Mouse (Mus musculus): ENCODE results near the gene Dcbld1.
"Not testable (repeated sequence)": the region's sequence is repeated elsewhere in the genome, so short reads cannot be mapped to it uniquely, and the experiment has no call there.

Dcbld1 gene

DNA sequence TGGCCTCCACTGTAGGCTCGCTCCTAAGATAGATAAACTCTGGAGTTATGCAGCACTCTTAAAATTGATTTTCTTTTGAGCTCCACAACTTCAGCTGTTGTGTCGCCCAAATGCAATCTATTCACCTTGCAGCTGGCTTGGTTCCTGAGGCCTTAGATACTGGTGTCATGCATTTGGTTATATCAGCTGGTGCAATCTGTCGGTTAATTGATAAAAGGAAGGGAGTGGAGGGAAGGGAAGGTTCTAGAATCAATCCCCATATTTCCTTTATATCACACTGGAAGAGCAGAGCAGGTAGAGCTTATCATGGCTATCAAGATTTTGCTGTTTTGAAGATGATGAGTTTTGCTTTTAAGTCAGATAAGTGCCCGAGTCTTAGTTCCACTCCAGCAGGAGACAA is 26.8 kb downstream of the Dcbld1 start:
- DNase-seq (ENCODE audit: low read depth, low spot score), result no peak

DNA sequence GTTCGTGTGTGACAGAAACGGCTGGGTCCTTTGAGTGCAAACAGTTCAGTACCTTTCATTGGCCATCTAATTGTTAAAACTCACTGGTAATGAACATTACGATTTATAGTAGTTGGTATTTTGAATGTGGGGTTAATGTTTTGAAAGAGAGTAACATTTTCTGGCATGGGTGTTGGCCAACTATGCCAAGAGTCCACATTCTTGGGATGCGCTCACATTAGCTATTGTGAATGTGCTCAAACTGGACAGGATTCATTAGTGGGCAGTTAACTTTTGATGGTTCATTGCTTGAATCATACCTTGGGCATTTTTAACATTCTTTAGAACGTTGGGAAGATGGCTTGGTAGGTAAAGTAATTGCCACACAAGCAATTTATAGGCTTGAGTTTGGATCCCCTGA is 30.7 kb downstream of the Dcbld1 start:
- DNase-seq (ENCODE audit: low read depth, low spot score), result no peak

DNA sequence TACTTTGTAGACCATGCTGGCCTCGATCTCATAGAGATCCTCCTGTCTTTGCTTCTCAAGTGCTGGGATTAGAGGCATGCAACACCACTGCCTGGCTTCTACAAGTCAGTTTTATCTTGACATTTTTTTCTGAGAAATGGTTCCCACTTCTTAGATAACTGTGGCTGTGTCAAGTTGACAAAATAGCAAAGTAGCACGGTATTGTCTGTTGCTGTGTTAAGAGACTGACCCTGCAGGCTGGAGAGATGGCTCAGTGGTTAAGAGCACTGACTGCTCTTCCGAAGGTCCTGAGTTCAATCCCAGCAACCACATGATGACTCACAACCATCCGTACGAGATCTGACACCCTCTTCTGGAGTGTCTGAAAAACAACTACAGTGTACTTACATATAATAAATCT is 35.5 kb downstream of the Dcbld1 start:
- no peak for DNase-seq (ENCODE audit: low read depth, low spot score)

DNA sequence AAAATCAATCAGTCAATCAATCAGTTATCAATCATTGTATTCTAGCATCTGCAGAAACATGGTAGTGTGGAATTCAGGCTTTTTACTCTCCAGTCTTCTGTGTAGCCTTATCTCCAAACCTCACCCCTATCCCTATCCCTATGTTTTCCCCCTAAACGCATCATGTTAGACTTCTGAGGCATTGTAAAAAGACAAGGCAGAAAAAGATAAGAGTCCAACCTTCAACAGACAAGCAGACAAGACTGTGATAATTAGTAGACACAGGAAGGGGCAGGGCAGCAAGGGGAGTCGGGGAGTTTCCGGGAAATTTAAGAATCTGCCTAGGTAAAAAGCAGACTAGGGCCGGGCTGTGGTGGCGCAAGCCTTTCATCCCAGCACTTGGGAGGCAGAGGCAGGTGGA is 38.0 kb downstream of the Dcbld1 start:
- DNase-seq (ENCODE audit: low read depth, low spot score), result no peak

DNA sequence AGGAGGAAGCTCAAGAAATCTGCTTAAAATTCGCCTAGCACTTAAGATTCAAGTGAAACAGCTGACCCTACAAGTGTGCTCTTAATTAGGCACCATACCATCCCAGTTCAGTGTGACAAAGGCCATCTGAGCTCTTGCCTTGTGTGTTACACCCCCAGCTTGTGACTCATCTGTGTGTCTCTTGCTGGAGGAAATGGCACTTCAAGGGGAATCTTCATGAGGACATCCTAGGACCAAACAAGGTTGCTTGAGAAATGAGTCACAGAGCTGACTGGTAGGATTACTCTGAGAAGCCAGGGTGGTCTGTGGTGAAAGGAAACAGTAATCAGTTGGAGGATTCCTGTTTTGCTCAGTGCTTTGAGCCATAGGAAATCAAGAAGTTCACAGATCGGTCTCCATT is 39.6 kb downstream of the Dcbld1 start:
- DNase-seq (ENCODE audit: low read depth, low spot score), result no peak

DNA sequence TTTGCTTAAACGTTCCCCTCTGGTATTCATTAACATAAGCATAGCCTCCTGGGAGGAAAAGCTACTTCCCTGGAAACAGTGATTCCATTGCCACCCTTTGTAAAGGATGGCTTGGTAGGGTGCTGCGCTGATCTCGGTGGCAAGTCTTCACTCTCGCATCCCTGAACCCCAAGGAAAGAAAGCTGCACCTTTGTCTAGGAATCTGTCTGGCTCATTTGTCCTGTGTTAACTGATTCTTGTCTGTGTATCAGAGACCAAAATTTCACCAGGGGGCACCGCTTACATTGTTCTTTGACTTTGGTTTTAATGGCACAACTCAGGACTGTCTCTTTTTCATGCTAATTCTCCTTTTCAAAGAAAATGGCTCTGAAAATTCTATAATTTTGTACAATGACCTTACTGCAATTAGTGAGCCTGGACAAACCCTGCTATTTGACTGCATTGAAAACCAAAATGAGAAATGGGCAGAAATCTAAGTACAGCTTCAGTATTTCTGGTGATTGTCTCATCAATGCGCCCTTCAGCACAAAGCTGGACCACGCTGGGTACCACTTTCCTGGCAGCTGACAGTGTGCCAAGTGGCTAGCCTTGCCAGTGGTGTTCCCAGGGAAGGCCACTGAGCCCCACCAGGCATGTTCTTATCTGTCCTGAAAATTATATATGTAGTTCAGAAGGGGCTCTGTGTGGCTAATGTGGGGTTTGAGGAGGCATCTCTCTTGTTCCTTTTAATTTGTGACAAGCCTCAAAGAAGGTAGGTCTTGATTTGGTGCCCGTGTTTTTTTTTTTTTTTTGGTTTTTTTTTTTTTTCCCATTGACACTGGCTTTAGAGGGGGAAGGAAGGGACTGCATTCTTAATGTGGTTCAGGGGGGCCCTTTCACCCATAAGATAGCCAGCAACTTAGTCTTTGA is 40.8 kb downstream of the Dcbld1 start:
- DNase-seq (ENCODE audit: low read depth, low spot score), result no peak

DNA sequence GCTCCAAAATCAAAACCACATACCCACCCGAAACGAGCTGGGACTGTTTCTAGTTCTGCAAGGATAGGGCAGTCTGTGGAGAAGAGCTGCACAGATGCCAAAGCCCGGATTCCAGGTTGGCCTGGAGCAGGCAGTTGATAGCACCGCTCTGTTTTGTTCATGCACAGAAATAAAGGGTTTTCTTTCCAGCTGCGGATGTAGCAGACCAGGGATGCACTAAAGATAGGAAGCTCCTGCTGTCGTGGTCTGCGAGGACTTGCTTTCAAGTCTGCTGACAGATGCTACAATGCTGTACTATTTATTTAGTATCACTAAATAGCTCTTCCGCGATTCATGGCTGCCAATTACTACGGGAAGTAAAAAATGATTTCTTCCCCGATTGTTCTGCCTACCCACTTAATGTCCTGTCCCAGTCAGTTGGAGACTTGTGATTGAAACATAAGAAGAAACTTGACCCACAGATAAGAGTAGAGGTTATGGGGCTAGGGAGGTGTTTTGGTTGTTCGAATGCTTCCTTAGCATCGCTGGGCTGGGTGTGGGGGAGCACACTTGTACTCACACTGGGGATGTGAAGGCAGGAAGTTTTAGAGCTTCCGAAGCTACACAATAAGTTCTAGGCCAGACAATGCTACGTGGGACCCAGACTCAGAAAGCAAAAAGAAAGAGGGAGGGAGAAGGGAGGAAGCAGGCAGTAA is 41.6 kb downstream of the Dcbld1 start:
- DNase-seq (ENCODE audit: low read depth, low spot score), result no peak

DNA sequence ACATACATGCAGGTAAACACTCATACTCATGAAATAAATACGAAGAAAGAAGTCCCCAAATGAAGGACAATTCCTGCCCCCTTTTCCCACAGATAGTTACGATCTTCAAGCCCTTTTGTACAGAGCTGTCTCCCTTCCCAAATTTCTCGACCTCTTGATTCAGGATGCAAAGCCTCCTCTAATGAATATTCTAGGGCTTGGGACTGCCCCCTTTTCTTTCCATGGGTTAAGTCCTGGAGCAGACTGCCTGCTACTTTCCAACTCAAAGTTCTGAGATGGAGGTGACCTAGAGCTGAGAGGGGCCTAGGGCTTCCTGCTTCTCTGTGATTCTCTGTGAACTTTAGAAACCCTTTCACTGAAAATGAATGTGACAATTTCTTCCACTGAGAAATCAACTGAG is 43.2 kb downstream of the Dcbld1 start:
- DNase-seq (ENCODE audit: low read depth, low spot score), result no peak

DNA sequence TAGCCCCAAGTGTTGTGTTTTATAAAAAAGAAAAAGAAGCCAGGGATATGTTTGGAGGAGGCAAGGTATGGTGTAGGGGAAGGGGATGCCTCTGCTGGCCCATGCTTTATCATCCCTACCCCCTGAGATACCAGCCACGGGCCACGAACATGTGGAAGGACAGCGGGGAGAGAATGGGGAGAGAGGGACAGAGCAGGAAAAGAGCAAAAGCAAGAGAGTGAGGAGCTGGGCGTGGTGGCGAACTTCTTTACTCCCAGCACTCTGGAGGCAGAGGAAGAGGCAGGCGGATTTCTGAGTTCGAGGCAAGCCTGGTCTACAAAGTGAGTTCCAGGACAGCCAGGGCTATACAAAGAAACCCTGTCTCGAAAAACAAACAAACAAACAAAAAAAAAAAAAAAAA is 44.1 kb downstream of the Dcbld1 start:
- not testable (repeated sequence) for DNase-seq (ENCODE audit: low read depth, low spot score)

DNA sequence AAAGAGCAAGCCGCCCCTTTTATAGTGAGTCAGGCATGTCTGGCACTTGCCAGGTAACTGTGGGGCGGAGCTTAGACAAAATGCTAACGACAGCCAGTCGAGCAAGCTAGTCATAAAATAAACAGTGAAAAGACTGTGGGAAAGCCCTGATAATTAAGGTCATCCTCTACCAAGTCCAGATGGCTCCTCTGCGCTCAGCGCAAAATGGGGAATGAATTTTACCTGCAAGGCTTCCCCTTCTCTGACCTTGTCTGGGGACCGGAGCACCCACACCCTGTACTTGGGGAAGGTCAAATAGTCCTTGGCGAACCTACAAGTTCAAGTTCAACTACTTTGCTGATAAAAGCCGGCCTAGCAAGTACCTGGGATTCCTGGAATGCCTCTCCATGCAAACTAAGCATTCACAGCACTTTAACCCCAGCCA is 44.6 kb downstream of the Dcbld1 start:
- no peak for DNase-seq (ENCODE audit: low read depth, low spot score)

DNA sequence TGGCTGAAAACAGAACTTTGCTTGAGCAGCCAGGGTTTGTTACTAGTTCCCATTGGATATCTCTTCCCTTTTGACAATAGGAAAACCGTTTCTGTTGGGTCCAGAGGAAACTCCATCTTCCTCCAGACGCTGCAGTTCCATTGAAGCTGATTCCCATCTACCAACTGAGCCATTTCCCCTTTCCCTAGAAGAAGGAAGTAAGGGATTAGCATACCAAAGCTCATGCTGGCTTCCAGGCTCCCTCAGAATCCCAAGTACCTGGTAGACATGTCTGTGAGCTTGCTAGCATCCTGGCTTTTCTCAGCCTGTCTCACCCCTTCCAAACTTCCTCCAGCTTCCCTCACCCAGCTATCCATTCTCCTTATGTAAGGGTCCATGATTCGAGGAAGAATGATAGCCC is 45.4 kb downstream of the Dcbld1 start:
- DNase-seq (ENCODE audit: low read depth, low spot score), result no peak

DNA sequence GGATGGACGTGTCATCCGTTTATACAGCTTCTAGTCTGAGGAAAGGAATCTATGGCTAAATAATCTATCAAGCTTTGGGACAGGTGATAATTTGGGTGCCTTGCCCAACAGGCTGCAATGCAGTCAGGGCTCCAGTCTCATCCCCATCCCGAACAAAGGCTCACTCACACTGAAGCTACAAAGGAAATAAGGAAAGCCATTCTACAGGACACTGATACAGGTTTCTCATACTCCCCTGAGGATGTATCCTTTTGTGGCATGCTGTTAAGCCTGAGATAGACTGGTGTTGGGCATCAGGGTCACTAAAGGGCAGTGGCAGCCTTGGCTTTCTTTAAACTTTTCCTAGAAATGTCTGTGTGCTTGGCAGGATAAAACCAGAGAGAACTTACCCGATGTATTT is 46.5 kb downstream of the Dcbld1 start:
- no peak for DNase-seq (ENCODE audit: low read depth, low spot score)

DNA sequence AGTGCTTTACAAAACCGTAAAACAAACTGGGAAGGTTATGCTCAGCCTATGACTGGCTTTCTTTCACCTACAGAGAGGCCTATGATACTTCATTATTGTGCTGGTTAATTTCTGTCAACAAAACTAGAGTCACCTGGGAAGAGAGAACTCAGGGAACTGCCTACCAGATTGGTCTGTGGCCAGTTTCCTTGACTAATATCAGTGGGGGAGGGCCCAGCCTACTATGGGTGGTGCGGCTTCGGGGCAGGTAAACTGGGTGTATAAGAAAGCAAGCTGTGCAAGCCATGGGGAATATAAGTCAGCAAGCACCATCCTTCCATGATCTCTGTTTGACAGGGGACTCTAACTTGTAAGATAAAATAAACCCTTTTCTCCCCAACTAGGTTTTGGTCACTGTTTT is 47.2 kb downstream of the Dcbld1 start:
- no peak for DNase-seq (ENCODE audit: low read depth, low spot score)

DNA sequence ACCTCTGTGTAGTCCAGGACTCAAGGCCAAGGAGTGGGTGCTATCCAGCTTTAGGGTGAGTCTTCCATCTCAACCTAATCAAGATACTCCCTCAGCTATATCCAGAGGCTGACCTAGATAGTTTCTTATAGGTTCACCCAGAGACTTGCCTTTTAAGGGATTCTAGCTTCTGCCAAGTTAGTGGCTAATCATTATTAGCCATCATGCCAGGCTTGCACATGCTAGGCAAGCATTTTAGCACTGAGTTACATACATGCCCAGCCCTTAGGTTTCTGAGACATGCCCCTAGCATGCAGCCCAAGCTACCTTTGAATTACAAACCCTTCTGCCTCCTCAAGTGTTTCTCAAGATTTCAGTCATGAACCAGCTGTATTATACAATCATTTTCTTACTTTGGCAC is 47.9 kb downstream of the Dcbld1 start:
- DNase-seq (ENCODE audit: low read depth, low spot score), result no peak

DNA sequence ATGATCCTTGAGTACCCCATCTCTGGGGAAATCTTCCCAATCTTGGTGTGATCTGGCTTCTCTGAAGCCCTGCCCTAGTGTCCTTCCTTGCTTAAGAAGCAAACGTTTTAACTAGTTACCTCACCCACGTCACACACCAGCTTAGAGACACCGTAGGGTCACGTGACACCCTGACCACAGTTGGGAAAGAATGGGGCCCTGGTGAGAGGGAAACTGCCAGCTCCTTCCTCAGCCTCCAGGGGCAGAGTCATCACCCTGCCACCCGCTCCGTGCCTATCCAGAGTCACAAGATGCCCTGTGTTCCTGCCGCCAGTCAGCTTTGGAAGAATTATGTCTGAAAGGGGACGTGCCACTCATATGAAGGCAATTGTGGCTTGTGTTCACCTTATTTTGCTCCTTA is 51.2 kb downstream of the Dcbld1 start:
- no peak for DNase-seq (ENCODE audit: low read depth, low spot score)

DNA sequence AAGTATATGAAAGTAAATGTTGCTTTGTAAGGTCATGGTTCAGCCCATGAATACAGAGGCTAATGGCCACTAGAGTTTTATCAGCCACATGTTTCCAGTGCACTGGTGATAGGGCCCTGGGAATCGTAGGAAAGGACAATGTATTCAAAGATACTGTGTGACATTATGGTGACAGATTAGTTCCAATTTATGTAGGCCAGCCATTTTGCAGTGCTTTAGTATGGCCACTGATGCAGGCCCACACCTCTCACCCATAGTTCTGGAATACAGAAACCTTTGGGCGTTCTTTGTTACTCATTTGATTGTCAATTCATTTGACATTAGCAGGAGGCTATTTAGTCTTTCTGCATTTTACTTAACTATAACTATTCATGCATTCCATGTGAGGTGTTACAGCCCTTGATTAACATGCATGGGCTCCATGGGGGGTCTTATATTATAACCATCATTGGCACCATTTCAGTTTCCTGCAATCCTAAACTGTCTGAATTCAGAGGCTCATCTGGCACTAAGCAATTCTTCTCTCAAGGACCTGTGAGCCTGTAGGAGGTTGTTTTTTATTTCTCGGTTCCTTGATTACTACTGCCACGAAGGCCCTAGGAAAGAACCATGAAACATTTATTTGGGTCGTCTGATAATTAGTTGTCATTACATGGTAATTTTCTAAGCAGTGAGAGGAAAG is 54.6 kb downstream of the Dcbld1 start:
- no peak for DNase-seq (ENCODE audit: low read depth, low spot score)

DNA sequence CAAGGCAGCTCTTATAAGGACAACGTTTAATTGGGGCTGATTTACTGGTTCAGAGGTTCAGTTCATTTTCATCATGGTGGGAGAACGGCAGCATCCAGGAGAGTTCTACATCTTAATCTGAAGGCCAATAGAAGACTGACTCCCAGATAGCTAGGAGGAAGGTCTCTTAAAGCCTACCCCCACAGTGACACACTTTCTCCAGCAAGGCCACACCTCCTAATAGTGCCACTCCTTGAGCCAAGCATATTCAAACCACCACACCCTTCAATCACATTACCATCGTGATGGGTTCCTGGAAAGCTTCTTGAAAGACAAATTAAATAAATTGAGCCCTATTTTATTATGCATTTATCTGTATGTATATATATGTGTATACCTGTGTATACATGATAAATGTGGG is 55.8 kb downstream of the Dcbld1 start:
- DNase-seq (ENCODE audit: low read depth, low spot score), result no peak

DNA sequence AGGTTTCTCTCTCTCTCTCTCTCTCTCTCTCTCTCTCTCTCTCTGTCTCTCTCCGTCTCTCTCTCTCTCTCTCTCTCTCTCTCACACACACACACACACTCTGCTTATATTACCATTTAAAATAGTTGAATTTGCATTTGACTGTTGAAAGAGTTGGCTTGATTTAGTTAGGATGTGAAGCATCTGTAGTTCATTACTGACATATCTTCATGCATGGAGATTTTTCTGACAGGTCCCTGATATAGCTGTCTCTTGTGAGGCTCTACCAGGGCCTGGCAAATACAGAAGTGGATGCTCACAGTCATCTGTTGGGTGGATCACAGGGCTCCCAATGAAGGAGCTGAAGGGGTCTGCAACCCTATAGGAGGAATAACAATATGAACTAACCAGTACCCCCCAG is 59.0 kb downstream of the Dcbld1 start:
- DNase-seq (ENCODE audit: low read depth, low spot score), result not testable (repeated sequence)

DNA sequence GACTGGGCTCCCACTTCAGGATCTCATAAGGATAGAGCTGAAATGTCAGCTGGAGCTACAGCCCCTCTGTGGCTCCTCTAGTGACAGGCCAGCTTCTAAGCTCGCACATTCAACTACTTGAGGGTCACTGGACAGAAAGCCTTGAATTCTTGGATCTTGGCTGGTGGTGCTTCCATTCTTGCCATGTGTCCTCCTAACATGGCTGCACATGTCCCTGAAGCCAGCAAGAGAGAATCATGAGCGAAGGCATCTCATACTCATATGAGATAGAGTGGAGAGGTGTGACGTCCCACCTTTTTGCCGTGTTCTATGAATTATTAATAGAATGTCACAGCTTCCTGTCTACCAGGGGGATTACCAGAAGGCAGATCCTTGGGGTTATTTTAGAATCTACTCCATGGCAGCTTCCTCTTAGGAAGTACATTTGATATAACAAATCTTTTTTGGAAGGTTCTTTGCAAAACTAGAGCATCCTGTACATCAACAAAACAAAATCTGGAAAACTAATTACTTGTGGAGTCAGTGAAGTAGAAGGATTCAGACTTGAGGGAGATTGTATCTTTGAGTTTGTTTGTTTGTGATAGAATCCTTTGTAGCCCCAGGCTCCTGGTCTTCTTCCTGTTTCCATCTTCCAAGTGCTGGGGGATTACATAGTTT is 60.6 kb downstream of the Dcbld1 start:
- no peak for DNase-seq (ENCODE audit: low read depth, low spot score)

DNA sequence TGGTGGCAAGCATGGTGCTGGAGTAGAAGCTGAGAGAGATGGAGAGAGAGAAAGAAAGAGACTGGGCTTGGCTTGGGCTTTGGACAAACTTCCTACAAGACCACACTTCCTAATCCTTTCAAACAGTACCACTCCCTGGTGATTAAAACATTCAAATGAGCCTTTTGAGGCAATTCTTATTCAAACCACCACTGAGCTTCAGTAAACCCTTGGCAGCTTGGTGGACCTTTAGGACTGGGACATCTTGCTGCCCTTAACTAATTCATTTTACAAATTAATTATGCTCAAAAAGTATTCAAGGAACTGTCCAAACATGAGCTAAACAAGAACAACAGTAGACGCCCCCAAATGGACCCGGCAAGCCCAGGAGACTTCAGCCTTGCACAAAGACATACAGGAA is 62.5 kb downstream of the Dcbld1 start:
- DNase-seq (ENCODE audit: low read depth, low spot score), result no peak

DNA sequence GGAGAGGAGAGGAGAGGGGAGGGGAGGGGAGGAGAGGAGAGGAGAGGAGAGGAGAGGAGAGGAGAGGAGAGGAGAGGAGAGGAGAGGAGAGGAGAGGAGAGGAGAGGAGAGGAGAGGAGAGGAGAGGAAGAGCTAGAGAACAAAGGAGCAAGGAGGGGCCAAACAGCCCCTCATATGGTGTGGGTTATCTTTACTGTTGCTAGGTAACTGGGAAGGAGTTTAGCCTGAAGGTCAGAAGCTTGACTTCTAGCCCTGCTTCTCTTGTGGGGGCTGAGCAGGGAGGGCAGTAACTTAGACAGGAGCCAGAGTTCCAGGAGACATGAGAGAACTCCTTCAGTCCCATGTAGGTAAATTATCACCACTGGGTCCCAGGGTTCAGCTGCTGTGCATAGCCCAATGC is 65.1 kb downstream of the Dcbld1 start:
- DNase-seq (ENCODE audit: low read depth, low spot score), result not testable (repeated sequence)

DNA sequence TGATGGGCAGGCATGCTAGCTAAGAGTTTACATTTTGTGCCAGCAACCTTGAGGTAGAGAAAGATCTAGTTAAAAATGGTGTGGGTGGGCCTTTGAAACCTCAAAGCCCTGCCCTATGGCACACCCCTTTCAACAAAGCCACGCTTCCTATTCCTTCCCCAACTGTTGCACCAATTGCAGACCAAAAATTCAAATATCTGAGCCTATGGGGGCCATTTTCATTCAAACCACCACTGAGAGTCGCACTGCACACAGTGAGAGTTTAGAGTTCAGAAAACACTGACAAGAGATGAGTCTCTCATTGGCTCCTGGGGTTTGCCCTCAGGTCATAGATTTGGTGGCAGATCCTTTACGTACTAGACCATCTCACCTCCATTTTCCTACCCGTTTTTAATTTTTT is 68.3 kb downstream of the Dcbld1 start:
- DNase-seq (ENCODE audit: low read depth, low spot score), result no peak
